Mouse (Mus musculus) olfactory bulb, adult 2 months (tissue): Measurements from ENCODE around the gene Gpd1l.

ENCODE experiments used
- CTCF ChIP-seq: fragments of 200-500 bp; IDR thresholded peaks from 2 replicates; pipeline ENCODE4 v1.5.1; 2012; ENCODE audit warnings: low read depth, mild to moderate bottlenecking, low read length, moderate library complexity; ENCODE audit not compliant: insufficient read depth
- POLR2A ChIP-seq: fragments of 200-500 bp; IDR thresholded peaks from 2 replicates; pipeline ENCODE4 v1.6.1; 2012; ENCODE audit warnings: mild to moderate bottlenecking, low read depth, low read length, moderate library complexity; ENCODE audit not compliant: insufficient read depth

- TF ChIP-seq CTCF (no peak), POLR2A (no peak)
Observed at GRCm38 (mm10) chr9:114978281-114979111, 44.7 kb upstream of the Gpd1l start, which contains the start of gene Osbpl10.
